Mouse (Mus musculus) kidney, postnatal 25 days (tissue): ENCODE data around the gene Hmg20a.
A peak's percentile ranks its signal among the peaks of the same experiment; 100 is the strongest.

ENCODE experiments used
- DNase-seq, 2 experiments: peaks; one replicate each; pipeline ENCODE4 v3.0.0; 2021; ENCODE audit warnings: mixed read lengths in 2 of 2

Hmg20a gene

DNA sequence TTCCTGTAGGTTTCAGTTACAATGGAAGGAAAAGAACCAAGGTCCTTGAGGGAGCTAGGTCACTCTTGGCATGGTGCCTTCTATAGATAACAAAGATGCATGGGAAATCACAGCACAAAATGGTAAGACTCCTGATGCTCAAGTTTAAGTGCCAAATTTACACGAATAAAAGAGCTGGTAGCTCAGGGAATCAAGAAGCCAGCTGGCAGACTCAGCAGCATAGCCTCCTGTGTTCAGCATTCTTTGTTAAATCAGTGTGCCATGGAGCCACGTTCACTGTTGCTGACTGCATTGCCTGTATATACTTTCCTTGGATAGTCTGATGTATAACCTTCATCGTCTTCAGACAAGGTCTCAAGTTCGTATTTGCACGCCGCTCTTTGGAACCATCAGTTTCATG is 33.2 kb downstream of the Hmg20a start:
- DNase-seq, result no peak

DNA sequence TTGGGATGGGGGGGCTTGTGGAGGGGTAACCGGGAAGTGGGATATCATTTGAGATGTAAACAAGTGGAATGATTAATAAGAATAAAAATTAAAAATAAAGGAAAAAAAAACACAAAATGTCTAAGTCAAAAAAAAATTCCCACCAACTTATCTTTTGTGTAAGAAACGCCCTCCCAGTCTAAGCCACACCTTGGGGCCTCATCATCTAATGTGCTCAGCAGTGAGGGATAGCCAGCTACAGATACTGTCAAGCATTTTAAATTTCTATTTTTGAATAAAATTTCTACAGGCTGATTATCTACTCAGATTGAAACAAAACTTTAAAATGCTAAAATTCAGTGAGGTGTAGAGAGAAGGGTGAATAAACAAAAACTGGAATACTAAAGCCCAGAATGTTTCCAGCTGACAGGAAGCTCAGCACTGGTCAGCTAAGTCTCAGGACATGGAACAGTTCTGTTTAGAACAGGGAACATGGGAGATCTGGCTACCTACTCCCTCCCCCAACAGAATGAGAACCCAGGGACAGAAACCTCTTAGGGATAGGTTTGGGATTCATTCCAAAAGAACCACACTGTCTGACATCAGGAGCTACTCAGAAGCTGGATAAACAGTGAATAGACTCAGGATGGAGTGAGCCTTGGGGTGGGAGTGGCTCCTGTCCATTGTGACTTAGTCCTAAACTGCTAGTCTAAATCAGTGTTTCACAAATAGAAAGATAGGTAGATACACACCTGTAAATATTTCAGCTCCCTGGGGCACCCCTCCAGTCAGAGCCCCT is 34.8 kb downstream of the Hmg20a start:
- no peak for DNase-seq

DNA sequence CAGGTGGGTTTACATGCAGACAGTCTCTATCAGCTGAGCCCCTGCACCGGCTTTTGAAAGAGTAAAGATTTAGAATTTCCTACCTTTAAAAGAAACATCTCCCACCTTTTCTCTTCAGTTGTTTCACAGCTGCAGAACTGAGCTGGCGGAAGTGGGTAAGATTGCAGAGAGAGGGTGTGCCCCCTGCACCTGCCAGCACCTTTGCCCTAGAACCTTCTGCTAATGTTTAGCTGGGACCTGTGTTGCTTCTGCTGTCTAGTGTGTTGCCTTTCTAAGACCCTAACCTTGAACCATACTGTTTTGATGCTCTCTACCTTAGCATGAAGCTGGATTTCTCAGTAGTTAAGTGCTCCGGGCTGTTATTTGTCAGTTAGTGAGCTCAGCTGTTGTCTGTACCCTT is 38.0 kb downstream of the Hmg20a start:
- peak in 1 of 2 experiments; percentile 50 for DNase-seq

GRCm38 (mm10) chr9:56460987-56461386 is 42.6 kb downstream of the Hmg20a start:
- DNase-seq, result no peak

GRCm38 (mm10) chr9:56462606-56463005 is 44.2 kb downstream of the Hmg20a start:
- DNase-seq, result peak in 1 of 2 experiments; percentile 42

DNA sequence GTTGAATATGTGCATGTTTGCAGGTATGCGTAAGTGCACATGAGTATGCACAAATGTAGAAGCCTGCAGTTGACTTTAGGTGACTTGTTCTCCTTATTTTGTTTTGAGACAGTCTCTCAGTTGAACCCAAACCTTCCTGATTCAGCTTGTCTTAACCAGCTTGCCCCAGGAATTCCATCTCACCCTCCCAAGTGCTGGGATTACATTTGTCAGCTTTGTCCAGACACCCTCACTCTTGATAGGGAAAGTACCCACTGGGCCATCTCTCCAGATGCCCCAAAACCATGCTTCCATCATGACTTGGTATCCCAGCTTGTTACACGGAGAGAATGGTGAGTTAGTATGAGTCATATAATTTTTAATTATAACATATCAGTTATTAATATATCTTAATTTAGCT is 44.6 kb downstream of the Hmg20a start:
- no peak for DNase-seq

- peak; percentile 16 to 50 for DNase-seq
Observed at GRCm38 (mm10) chr9:56463686-56464515, 45.5 kb downstream of the Hmg20a start.

DNA sequence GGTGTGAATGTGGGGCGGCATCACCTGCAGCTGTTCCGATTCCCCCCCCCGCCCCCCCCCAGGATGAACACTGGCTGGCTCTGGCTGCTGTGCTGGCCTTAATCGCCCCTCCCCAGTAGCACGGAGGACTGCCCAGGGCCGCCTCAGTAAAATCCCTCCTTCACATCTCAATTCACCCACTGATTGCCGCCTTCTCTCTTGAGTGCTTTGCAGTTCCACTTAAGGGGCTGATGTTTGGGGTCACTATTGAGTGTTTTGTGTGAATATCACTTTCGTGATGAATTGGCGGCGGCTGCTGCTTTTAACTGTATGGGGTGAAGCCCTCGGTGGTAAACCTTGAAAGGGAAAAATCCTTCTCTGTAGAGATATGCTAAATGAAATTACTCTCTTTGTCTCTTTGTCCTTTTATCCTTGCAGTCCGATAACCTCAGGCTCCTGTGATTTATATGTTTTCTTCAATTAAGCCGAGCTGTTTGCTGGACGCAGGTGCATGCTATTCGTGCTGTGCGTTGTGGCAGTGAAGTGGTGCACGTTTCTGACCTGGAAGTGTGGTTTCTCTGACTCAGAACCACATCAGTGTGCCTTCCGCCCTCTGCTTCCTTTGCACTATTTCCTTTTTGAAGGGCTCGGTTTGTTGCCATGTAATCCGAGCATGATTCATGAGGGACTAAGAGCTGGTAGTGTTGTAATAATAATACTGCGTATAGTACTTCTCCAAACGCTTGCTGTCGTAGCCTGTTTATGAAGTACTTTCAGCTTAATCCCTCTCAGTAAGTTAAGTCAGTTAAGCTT is 46.6 kb downstream of the Hmg20a start:
- DNase-seq, result peak; percentile 33 to 47

GRCm38 (mm10) chr9:56466251-56466650 is 47.8 kb downstream of the Hmg20a start:
- DNase-seq, result no peak

DNA sequence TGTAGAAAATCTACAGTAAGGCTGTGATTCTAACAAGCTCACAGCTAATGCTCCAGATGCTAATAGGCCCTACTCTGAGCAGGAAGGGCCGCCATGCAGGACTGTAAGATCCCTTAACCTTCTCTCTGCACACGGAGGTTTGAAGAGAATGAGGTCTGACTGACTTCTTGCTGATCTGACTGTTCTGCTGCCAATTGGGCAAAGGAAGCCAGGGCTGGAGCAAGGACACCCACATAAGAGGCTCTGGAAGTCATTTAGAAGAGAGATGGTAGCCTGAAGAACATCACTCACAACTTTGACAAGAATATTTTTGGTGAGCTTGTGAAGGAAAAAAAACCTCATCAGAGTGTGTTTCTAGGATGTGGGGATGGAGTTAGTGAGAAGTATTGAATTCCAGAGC is 51.2 kb downstream of the Hmg20a start:
- no peak for DNase-seq

- DNase-seq, result peak in 1 of 2 experiments; percentile 47
Observed at GRCm38 (mm10) chr9:56470291-56470690, 51.9 kb downstream of the Hmg20a start.

- no peak for DNase-seq
Observed at GRCm38 (mm10) chr9:56478975-56479647, 60.7 kb downstream of the Hmg20a start.

DNA sequence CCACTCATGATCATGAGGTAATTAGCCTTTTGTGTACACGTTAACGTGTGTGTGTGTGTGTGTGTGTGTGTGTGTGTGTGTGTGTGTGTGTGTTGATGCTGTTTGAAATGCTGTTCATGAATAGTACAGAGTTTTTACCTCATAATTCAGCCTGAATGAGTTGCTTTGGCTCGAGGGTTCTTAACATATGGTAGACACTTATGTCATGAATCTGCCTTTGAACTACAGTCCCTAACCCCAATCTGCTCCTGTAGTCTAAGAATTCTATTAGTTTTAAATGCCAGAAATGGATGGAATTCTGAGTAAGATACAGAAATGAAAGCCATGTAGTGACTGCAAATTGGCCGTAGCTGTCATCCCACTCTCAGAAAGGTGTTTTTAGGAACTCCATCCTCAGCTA is 64.2 kb downstream of the Hmg20a start:
- no peak for DNase-seq

DNA sequence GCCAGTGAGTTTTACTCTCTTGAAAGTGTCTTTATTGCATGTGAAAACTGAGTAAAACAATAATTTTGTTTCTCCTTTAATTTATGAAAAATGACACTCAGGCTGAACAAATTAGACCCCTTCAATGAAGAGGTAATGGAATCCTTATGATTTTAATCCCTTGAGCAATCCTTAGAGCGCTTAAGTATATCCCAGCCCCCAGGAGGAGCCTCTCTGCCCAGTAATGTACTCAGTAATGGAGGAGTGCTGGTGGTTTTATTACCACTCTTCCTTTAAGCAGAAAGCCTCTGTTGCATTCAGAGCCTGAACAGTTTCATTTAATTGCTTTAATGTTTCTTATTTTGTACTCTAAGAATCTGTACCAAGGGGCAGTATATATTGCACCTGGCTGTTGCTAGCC is 67.0 kb downstream of the Hmg20a start:
- DNase-seq, result no peak

GRCm38 (mm10) chr9:56486158-56486557 is 67.7 kb downstream of the Hmg20a start:
- no peak for DNase-seq

DNA sequence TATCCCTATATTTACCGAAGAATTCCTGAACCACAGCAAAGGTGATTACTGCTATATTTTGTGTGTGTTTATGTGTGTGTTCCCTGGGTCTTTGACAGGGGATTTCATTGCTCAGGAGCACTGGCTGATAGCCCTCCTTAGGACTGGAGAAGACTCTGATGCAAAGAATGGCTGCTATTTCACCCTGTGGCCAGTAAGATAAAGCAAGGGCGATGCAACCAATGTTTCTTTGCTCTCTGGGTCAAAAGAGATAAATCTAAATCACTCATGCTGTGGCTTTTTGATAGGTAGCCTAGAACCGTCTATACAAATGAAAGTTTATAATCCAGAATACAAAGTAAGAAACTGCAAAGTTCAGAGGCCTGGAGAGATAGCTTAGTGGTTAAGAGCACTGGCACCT is 69.2 kb downstream of the Hmg20a start:
- DNase-seq, result no peak

DNA sequence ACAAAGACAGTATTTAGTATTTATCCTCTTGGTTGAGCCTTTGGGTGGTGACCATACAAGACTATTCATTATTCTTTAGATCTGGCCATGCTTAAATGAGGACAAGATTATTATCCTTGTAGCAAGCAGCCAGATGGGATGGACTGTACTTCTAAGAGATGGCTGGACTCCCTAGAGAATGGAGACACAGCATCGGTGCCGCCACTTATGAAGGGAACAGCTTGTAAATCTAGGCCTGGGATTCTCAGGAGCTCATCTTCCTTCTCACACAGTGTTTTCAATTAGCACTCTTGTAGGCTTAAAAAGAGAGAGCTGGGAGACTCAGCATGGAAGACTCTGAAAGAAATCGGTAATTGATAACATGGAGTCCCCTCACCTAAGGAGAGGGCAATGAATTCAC is 74.0 kb downstream of the Hmg20a start:
- DNase-seq, result no peak

DNA sequence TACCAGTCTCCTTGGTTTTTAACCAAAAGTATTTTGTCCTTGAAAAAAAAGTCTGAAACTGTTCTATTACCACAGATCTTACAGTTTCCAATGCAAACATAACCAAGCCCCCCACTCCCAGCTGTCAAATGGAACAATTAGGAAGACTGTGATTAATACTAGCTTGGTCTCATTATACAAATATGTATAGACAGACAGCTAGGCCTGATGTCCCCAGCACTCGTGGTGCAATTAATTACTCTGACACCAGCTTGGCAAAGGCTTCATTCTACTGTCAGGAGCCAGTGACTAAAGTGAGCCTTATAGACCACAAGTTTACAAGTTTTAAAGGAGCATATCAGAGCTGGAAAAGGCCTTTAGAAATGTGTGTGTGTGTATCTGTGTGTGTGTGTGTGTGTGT is 74.5 kb downstream of the Hmg20a start:
- no peak for DNase-seq

DNA sequence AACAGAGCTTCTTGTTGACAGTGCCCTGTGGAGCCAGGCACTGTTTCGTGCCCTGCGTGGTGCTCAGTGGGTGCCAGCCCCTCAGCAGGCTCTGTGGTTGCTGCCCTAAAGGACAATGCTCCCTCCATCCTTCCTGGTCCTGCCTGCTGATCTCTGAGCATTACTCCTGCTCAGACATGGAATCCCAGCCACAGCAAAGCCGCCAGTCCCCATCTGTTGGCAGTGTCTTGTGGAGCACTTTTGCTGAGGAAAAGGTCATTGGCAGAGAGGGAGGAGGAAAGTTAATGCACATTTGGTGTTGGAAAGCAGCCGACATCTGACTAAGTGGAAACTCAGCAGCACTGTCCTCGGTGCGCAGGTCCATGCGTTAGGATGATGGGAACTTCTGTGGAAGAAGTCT is 76.7 kb downstream of the Hmg20a start:
- no peak for DNase-seq

- no peak for DNase-seq
Observed at GRCm38 (mm10) chr9:56495795-56496232, 77.4 kb downstream of the Hmg20a start.

DNA sequence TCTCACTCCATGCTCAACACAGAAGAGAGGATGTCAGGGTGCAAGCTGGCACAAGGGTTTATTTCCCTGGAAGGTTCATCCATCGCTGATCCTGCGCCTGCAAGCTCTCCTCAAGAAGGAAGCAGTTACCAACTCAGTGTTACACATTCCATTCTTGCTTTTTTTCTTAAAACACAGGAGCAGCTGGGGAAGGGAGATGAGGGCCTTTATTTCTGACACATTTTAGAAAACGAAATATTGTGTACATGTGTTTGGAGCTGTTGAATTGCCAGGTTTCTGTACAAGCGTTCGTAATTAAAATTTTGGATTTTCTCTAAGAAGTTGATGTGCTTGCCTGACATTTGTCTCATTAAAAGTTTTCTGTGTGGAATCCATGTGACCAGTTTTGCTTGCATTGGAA is 78.2 kb downstream of the Hmg20a start:
- DNase-seq, result no peak

DNA sequence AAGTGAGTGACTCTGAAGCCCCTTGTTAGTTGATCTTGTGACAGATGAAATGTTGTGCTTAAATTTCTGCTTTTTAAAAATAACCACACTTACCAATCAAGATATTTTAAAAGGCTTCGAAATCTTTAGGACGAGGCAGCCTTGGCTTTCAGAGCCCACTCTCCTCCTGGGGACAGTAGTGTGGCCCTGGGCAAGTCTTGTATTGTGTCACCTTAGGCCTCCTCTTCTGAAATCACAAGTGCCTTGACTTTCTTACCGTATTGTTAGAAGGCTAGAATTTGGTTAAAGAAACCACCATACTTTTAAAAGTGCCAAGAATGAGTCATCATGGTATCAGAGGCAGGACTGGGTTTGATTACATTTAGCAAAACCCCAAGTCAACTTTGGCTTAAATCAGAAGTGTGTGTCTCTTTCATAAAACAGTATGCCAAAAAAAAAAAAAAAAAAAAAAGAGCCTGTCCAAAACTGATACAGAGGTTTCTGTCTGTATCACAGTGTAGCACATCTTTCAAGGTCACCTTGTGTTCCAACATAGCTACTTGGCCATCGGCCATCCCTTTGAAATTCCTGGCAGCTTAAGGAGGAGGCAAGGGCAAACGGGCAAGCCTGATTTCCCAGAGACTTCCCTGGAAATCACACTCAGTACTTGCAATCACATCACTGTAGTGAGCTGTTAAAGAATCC is 78.9 kb downstream of the Hmg20a start:
- DNase-seq, result peak; percentile 87 to 90
